Mouse (Mus musculus) lung, postnatal 0 days (tissue): ENCODE measurements at regions not wholly inside any gene's neighbourhood (a gene's known extent, or its start where the extent isn't known, plus 50 kb on each side); places are given as distances from the start of the nearest gene placed in this dataset.

Experiments used
- CTCF ChIP-seq: IDR thresholded peaks from 2 replicates; pipeline ENCODE4 v1.5.1; 2016; ENCODE audit warnings: antibody characterized with exemption, mild to moderate bottlenecking
- EP300 ChIP-seq: IDR thresholded peaks from 2 replicates; pipeline ENCODE4 v1.6.1; 2016; ENCODE audit warnings: antibody characterized with exemption, mild to moderate bottlenecking, control low read depth

DNA sequence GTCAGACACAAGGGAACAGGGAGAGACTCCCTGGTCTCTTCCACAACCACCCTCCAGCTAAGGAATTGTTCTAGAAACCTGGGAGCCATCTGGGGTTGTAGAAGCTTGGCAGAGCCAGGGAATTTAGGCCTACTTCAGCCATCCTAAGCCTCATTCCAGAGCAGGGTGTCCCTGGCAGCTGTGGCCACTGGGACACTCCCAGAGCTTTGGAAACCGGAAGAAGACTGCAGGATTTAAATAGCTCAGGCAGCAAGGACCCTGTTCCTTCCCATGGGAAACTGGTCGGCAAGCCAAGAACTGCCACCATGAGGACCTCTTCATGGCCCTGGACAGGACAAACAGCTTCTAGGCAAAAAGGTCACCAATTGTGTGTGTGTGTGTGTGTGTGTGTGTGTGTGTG is 239.9 kb downstream of the Bcor start:
- TF ChIP-seq CTCF (no peak), EP300 (no peak)
